Mouse (Mus musculus): Measurements from ENCODE around the gene Psmc2.

The Psmc2 gene

GRCm38 (mm10) chr5:21785053-21785452, at the start of gene Psmc2, which contains the start of gene Dnajc2:
TSS of gene Psmc2 (plus strand) at chr5:21785283.
TSS of gene Dnajc2 (minus strand) at chr5:21785251.
- WGBS, result under 1% methylated on average over 37 of the region's 37 CpGs

- 31% methylated on average over 10 of the region's 10 CpGs for WGBS
Measured at GRCm38 (mm10) chr5:21735584-21735983, 49.5 kb upstream of the Psmc2 start.

- 85% methylated on average over 11 of the region's 11 CpGs for WGBS
Measured at GRCm38 (mm10) chr5:21736046-21736445, 49.0 kb upstream of the Psmc2 start.

GRCm38 (mm10) chr5:21736956-21737585, 48.0 kb upstream of the Psmc2 start, which contains the start of gene Pmpcb:
TSS of gene Pmpcb (plus strand) at chr5:21737141.
- WGBS, result under 1% methylated on average over 42 of the region's 42 CpGs

- 18% methylated on average over 10 of the region's 10 CpGs for WGBS
Measured at GRCm38 (mm10) chr5:21737620-21738019, 47.5 kb upstream of the Psmc2 start.

- 83% methylated on average over 11 of the region's 11 CpGs for WGBS
Measured at GRCm38 (mm10) chr5:21739120-21739519, 46.0 kb upstream of the Psmc2 start.

- 87% methylated on average over 13 of the region's 13 CpGs for WGBS
Measured at GRCm38 (mm10) chr5:21739881-21740280, 45.2 kb upstream of the Psmc2 start.

- WGBS, result 90% methylated on average over 10 of the region's 10 CpGs
Measured at GRCm38 (mm10) chr5:21743606-21744005, 41.5 kb upstream of the Psmc2 start.

GRCm38 (mm10) chr5:21745966-21746365, 39.1 kb upstream of the Psmc2 start:
- 63% methylated on average over 8 of the region's 8 CpGs for WGBS

- 84% methylated on average over 4 of the region's 4 CpGs for whole genome bisulfite sequencing
Measured at GRCm38 (mm10) chr5:21768506-21768905, 16.6 kb upstream of the Psmc2 start.

- 61% methylated on average over 6 of the region's 6 CpGs for WGBS
Measured at GRCm38 (mm10) chr5:21769841-21770240, 15.2 kb upstream of the Psmc2 start.

- 96% methylated on average over 6 of the region's 6 CpGs for WGBS
Measured at GRCm38 (mm10) chr5:21776491-21776890, 8.6 kb upstream of the Psmc2 start.

- WGBS, result under 1% methylated on average over 51 of the region's 51 CpGs
Measured at GRCm38 (mm10) chr5:21784161-21785052, 676 bp upstream of the Psmc2 start.

GRCm38 (mm10) chr5:21785776-21786175, 693 bp downstream of the Psmc2 start:
- 73% methylated on average over 7 of the region's 7 CpGs for WGBS

GRCm38 (mm10) chr5:21786258-21787185, 1.4 kb downstream of the Psmc2 start:
- WGBS, result 1% methylated on average over 51 of the region's 51 CpGs

GRCm38 (mm10) chr5:21787186-21788105, 2.4 kb downstream of the Psmc2 start:
- 25% methylated on average over 11 of the region's 11 CpGs for WGBS

- 30% methylated on average over 5 of the region's 5 CpGs for WGBS
Measured at GRCm38 (mm10) chr5:21789061-21789460, 4.0 kb downstream of the Psmc2 start.

GRCm38 (mm10) chr5:21802907-21803306, 17.8 kb downstream of the Psmc2 start:
- WGBS, result 94% methylated on average over 9 of the region's 9 CpGs

GRCm38 (mm10) chr5:21803691-21804188, 18.7 kb downstream of the Psmc2 start:
- 77% methylated on average over 12 of the region's 12 CpGs for WGBS

GRCm38 (mm10) chr5:21804837-21805236, 19.8 kb downstream of the Psmc2 start:
- WGBS, result 43% methylated on average over 4 of the region's 4 CpGs
